Mouse (Mus musculus) left cerebral cortex, postnatal 4 days (tissue): ENCODE measurements around the gene Ubl5. TPM values are rescaled to one million over a fixed set of nuclear protein-coding genes. Genes with fewer than 3 reads are reported as not detected.

Experiments
- DNase-seq: peaks from one replicate; pipeline ENCODE4 v3.0.0-alpha.2; 2022
- intact Hi-C: fragments of 180-260 bp; cut with DNase I; formaldehyde crosslinking; loops from one replicate; pipeline ENCODE4 v1.15.1; 2025
- total RNA-seq, 2 experiments: library from RNA; stranded (reverse); gene quantifications; 2 replicates each; pipeline ENCODE4 v1.2.3; 2021

Gene Ubl5
- total RNA-seq, 2 experiments from 2014 or later, result 298 to 308 TPM

GRCm38 (mm10) chr9:20694721-20695235, 52.1 kb downstream of the Ubl5 start:
- intact Hi-C loops, result no loop called here
- no peak for DNase-seq

- no peak for DNase-seq
- intact Hi-C loops, result no loop called here
Observed at GRCm38 (mm10) chr9:20696107-20696712, 53.5 kb downstream of the Ubl5 start.

Other genes with a start within 250 kb of the Ubl5 start
- gene Zfp26, start 182.7 kb upstream of the Ubl5 start, total RNA-seq, result 10 to 100 TPM; 41.9 to 42.3 TPM
- gene Zfp426, start 150.1 kb upstream of the Ubl5 start, total RNA-seq, result 10 to 100 TPM; 35.1 to 40.5 TPM
- gene Zfp266, start 121.5 kb upstream of the Ubl5 start, total RNA-seq, result 100 to 1,000 TPM in 1 of 2 experiments, 10 to 100 TPM in 1; 97.4 to 105 TPM
- gene Zfp846, start 61.6 kb upstream of the Ubl5 start, total RNA-seq, result 10 to 100 TPM; 44.4 to 51.5 TPM
- 10 to 100 TPM; 21.9 to 25.4 TPM for gene Fbxl12, start 1.9 kb downstream of the Ubl5 start, total RNA-seq
- 10 to 100 TPM; 27.0 to 28.4 TPM for gene Pin1, start 9.2 kb downstream of the Ubl5 start, total RNA-seq
- 100 to 1,000 TPM; 229 to 241 TPM for gene Olfm2, start 103.5 kb downstream of the Ubl5 start, total RNA-seq
- 1 to 10 TPM in 1 of 2 experiments, under 1 TPM in 1; 0.90 to 1.2 TPM for gene Col5a3, start 172.2 kb downstream of the Ubl5 start, total RNA-seq
- not detected for gene Rdh8, start 175.6 kb downstream of the Ubl5 start, total RNA-seq
- gene A230050P20Rik, start 225.8 kb downstream of the Ubl5 start, total RNA-seq, result 10 to 100 TPM; 33.3 to 42.2 TPM
- gene Angptl6, start 236.8 kb downstream of the Ubl5 start, total RNA-seq, result 10 to 100 TPM in 1 of 2 experiments, 1 to 10 TPM in 1; 9.9 to 10.9 TPM
- 10 to 100 TPM; 37.9 to 43.0 TPM for gene Ppan, start 245.3 kb downstream of the Ubl5 start, total RNA-seq